Mouse (Mus musculus) granulocyte monocyte progenitor cell, adult 5-6 weeks (primary cell): ENCODE measurements at regions not wholly inside any gene's neighbourhood (a gene's known extent, or its start where the extent isn't known, plus 50 kb on each side); places are given as distances from the start of the nearest gene placed in this dataset.

Source experiments
- ATAC-seq: replicated peaks from 2 replicates; pipeline ENCODE4 v1.8.0; 2016; ENCODE audit warnings: mild to moderate bottlenecking, moderate TSS enrichment, inconsistent platforms; ENCODE audit not compliant: poor library complexity, severe bottlenecking

- no peak for ATAC-seq
Measured at GRCm38 (mm10) chr17:48592457-48592856, 137.8 kb downstream of the Unc5cl start.

- no peak for ATAC-seq
Measured at GRCm38 (mm10) chr17:48595418-48595963, 140.8 kb downstream of the Unc5cl start.

DNA sequence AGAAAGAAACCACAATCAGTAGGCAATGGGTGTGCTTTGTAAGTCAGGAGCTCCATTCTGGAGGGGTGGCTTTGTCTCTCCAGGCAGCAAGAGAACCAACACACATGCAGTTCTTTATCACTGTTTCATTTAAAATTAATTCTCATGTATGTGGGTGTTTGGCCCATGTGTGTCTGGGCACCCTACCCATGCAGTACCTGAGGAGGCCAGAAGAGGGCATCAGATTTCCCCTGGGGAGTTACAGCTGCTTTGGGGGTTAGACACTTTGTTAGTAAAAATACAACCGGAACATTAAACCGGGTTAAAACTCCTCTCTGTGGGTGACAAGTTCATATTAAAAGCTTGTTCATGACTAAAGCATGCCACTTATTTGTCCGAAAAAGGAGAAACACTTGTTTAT is 141.7 kb downstream of the Unc5cl start:
- ATAC-seq: peak; percentile 42

DNA sequence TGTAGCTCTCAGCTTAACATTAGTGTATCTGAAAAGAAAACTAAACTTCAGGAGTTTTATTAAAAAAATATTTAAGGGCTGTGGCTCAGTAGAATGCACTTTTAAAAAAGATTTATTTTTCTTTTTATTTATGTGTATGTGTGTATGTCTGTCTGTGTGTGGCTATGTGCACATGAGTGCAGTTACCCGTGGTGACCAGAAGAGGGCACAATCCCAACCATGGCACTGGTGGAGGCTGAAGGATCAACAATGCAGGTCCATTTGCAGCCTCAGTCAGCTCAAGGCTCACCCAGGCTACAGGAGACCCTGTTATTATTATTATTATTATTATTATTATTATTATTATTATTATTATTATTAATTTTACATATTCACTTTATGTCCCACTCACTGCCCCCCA is 142.6 kb downstream of the Unc5cl start:
- no peak for ATAC-seq

- ATAC-seq: no peak
Measured at GRCm38 (mm10) chr17:48598471-48599141, 143.9 kb downstream of the Unc5cl start.

- ATAC-seq: no peak
Measured at GRCm38 (mm10) chr17:48600176-48600575, 145.5 kb downstream of the Unc5cl start.

- peak; percentile 92 for ATAC-seq
Measured at GRCm38 (mm10) chr17:48602554-48602953, 147.9 kb downstream of the Unc5cl start.

- ATAC-seq: no peak
Measured at GRCm38 (mm10) chr17:48606767-48607166, 152.1 kb downstream of the Unc5cl start.

- ATAC-seq: no peak
Measured at GRCm38 (mm10) chr17:48608315-48608714, 153.6 kb downstream of the Unc5cl start.

DNA sequence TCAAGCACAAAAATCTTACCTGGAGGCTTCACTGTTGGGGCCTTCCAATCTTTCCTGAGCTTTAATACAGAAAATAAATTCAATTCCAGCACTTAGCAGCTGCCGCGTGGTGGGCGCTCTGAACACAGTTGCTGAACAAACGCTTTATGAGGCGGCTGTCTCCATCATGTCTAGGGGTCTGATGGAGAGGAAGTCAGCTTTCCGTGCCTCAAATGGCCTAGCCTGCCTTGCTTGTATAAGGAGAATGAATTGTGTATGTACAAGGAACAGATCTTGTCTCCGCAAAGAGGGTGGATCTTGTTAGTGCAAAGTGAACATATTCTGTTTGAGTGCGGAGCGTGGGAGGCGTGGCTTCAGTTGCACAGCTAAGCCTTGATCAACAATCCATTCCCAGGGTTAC is 155.4 kb downstream of the Unc5cl start:
- ATAC-seq: no peak

DNA sequence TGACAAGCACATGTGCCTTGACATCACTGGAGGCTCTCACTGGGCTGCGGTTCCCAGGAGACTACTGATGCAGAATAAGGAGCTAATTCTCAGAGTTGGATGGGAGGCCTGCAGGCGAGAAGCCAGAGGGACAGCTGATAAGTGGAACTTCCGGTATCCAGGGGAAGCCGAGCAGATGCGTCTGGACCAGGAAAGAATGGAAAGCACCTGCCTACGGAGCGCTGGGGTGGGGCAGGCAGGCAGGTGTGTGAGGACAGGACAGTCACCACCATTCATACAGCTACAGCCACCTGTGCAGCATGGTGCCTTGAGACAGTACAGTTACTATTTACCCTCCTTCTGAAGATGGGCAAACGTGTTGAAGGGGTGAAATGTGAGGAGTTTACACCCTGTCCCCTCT is 156.1 kb downstream of the Unc5cl start:
- no peak for ATAC-seq

GRCm38 (mm10) chr17:48613491-48613890 is 158.8 kb downstream of the Unc5cl start:
- no peak for ATAC-seq

DNA sequence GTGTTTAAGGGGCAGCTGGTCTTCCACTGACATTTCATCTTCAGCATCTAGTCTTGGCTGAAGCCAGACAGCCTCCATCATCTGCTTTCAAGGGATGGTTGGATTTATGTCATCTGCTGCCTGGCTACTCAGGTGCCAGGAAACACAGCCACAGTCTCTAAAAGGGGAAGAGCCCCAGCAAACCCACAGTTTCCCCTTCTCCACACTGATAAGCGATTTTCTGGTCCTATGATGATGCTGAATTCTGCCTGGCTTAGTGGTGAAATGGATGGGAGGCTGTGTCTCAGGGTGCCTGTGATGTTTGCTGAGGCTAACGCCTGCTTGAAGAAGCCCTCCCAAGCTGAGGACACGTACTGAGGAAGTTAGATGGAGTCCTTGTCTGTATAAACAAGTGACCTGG is 160.5 kb downstream of the Unc5cl start:
- ATAC-seq: peak; percentile 50; the same call in 1 of the 2 replicates

DNA sequence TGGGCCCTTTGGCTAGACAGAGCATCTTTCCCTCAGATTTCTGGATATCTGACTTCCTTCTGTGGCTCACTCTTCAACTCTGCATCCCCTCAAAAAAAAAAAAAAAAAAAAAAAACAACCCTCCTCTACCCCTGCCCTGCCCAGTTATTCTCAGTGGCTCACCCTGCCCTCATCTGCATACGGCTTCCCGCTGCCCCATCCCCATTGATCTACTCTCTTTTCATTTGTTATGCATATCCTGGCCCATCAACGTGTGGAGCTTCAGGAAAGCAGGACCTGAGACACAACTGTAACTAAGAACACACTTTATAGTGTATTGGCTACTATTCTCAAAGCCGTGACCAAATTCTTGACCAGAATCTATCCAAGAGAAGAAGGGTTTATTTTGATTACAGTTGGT is 161.5 kb downstream of the Unc5cl start:
- no peak for ATAC-seq

GRCm38 (mm10) chr17:48620896-48621295 is 166.2 kb downstream of the Unc5cl start:
- no peak for ATAC-seq

- ATAC-seq: no peak
Measured at GRCm38 (mm10) chr17:48621676-48622075, 167.0 kb downstream of the Unc5cl start.

DNA sequence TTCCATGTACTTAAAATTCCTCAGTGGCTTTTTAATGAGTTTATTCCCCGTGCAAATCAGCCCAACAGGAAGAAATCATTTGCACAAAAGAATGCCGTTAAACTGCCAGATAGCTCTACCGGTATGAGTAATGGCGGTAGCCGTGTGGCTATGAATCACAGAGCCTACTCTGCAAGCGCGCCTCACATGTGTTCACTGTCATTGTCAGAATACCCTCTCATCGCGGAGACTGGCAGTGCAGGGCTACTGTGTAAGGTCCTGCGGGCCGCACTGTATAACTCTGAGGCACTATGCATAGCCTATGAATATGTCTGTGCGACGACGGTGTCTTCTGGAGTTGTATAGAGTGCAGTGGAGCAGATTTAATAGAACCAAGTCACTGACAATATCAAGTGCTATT is 170.2 kb downstream of the Unc5cl start:
- ATAC-seq: no peak

- no peak for ATAC-seq
Measured at GRCm38 (mm10) chr17:48625971-48626370, 171.3 kb downstream of the Unc5cl start.

DNA sequence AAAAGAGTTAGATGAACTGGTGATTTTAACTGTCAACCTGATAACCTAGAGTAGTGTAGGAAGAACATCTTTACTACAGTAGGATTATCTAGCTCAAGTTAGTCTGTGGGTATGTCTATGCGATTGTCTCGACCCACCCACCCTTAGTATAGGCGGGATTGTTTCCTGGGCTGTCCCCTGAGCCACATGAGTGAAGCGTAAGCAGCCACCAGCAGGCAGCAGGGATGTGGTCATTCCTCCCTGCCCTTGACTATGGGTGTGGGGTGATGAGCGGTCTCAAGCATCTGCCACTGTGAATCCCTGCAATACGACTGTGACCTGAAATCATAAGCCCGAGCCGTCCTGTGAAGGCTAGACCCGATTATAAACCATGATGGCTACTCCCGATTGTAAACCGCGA is 184.9 kb downstream of the Unc5cl start:
- ATAC-seq: no peak

DNA sequence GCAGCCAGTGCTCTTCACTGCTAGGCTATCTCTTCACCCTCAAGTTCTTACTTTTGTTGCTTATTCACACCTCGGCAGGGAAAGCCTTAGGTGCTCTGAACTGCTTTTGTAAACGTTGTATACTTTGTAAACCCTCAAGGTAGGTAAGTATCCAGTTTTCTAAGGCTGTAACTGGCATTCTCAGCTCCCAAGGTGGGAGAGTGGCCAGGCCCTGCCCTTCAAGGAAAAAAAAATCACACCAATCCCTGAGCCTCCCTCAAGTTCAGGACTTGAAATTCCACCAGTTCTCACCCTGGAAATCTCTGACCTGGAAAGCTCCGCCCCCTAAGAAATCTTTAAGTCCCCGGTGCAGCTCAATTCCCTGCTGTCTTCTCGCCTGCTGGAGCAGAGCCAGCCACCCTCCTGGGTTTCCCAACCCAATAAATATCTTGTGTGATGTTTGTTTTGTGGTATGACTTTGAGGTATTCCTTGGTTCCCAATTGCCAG is 188.9 kb downstream of the Unc5cl start:
- ATAC-seq: no peak

DNA sequence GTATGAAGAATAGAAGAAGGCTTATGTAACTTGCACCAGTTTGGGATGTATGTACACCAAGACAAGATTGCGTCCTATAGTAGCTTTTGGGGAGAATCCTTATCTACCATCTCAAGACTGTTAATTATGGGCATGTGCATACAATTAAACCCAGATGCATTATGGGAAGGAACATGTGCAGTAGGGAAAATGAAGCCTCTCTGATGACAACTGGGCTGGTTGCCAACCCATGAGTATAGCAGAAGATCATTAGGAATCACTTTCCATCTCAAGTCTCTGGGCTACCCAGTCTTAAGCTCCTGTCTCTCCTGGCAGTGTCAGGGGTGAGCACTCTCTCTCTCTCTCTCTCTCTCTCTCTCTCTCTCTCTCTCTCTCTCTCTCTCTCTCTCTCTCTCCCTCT is 190.4 kb downstream of the Unc5cl start:
- no peak for ATAC-seq

- no peak for ATAC-seq
Measured at GRCm38 (mm10) chr17:48646626-48647195, 192.0 kb downstream of the Unc5cl start.
